Mouse (Mus musculus): ENCODE measurements around the gene Pola2.

Pola2 gene

GRCm38 (mm10) chr19:5937095-5937835 lies 26.7 kb downstream of the Pola2 start:
- DNase-seq (ENCODE audit: low spot score in 2 of 2): no peak

GRCm38 (mm10) chr19:5935691-5936090 lies 28.3 kb downstream of the Pola2 start:
- DNase-seq (ENCODE audit: low spot score in 2 of 2): no peak

GRCm38 (mm10) chr19:5935266-5935665 lies 28.7 kb downstream of the Pola2 start:
- DNase-seq (ENCODE audit: low spot score in 2 of 2): no peak

GRCm38 (mm10) chr19:5929634-5930596 lies 34.1 kb downstream of the Pola2 start:
- no peak for DNase-seq (ENCODE audit: low spot score in 2 of 2)

- DNase-seq (ENCODE audit: low spot score in 2 of 2): no peak
These were observed 35.5 kb downstream of the Pola2 start for GRCm38 (mm10) chr19:5928546-5928945.

- no peak for DNase-seq (ENCODE audit: low spot score in 2 of 2)
These were observed 35.9 kb downstream of the Pola2 start for GRCm38 (mm10) chr19:5928104-5928503.

GRCm38 (mm10) chr19:5927532-5927931 lies 36.5 kb downstream of the Pola2 start:
- DNase-seq (ENCODE audit: low spot score in 2 of 2): no peak

- DNase-seq (ENCODE audit: low spot score in 2 of 2): no peak
These were observed 37.0 kb downstream of the Pola2 start for GRCm38 (mm10) chr19:5927026-5927425.

GRCm38 (mm10) chr19:5925311-5925855 lies 38.6 kb downstream of the Pola2 start:
- DNase-seq (ENCODE audit: low spot score in 2 of 2): no peak

GRCm38 (mm10) chr19:5924713-5925093 lies 39.3 kb downstream of the Pola2 start, which contains the start of gene Cdc42ep2:
Gene Cdc42ep2, minus strand, starts transcription at chr19:5924816.
- DNase-seq (ENCODE audit: low spot score in 2 of 2): peak; percentile 83 to 90

- DNase-seq (ENCODE audit: low spot score in 2 of 2): peak; percentile 74 to 89
These were observed 39.9 kb downstream of the Pola2 start for GRCm38 (mm10) chr19:5923990-5924712.

GRCm38 (mm10) chr19:5922963-5923362 lies 41.0 kb downstream of the Pola2 start:
- no peak for DNase-seq (ENCODE audit: low spot score in 2 of 2)

- DNase-seq (ENCODE audit: low spot score in 2 of 2): no peak
These were observed 41.7 kb downstream of the Pola2 start for GRCm38 (mm10) chr19:5922119-5922942.

GRCm38 (mm10) chr19:5921715-5922114 lies 42.3 kb downstream of the Pola2 start:
- DNase-seq (ENCODE audit: low spot score in 2 of 2): no peak

- DNase-seq (ENCODE audit: low spot score in 2 of 2): no peak
These were observed 50.8 kb downstream of the Pola2 start, which contains the start of gene Dpf2 for GRCm38 (mm10) chr19:5913007-5913719. Gene Dpf2, minus strand, starts transcription at chr19:5913010.

- DNase-seq (ENCODE audit: low spot score in 2 of 2): peak; percentile 98 to 99
These were observed 51.6 kb downstream of the Pola2 start for GRCm38 (mm10) chr19:5912103-5913006.

GRCm38 (mm10) chr19:5911430-5912102 lies 52.4 kb downstream of the Pola2 start:
- no peak for DNase-seq (ENCODE audit: low spot score in 2 of 2)

- no peak for DNase-seq (ENCODE audit: low spot score in 2 of 2)
These were observed 53.8 kb downstream of the Pola2 start for GRCm38 (mm10) chr19:5910221-5910620.
